Mouse (Mus musculus) lung, postnatal 0 days (tissue): ENCODE measurements around the gene 1700028P14Rik. TPM values are rescaled to one million over a fixed set of nuclear protein-coding genes. Genes with fewer than 3 reads are reported as not detected.
A peak's percentile ranks its signal among the peaks of the same experiment; 100 is the strongest.

Experiments
- ATAC-seq: fragments of 200-750 bp; cut with Nextera tagmentation; 2 replicates; pipeline ENCODE4 v1.8.0; 2017; ENCODE audit warnings: moderate library complexity
- DNase-seq: peaks from one replicate; pipeline ENCODE4 v3.0.0-alpha.2; 2016; ENCODE audit warnings: low spot score
- H3K27ac ChIP-seq: fragments of 300-500 bp; sonication (generic); 2 replicates; pipeline ENCODE4 v1.5.1; 2014; ENCODE audit warnings: antibody characterized with exemption, mild to moderate bottlenecking, low read length, mixed read lengths
- H3K27me3 ChIP-seq: fragments of 300-500 bp; sonication (generic); replicated peaks from 2 replicates; pipeline ENCODE4 v1.6.1; 2014; ENCODE audit warnings: low read length, mixed read lengths; ENCODE audit not compliant: insufficient read depth
- H3K36me3 ChIP-seq: fragments of 300-500 bp; sonication (generic); 2 replicates; pipeline ENCODE4 v1.6.1; 2014; ENCODE audit warnings: low read length, mixed read lengths; ENCODE audit not compliant: insufficient read depth
- H3K4me1 ChIP-seq: fragments of 300-500 bp; sonication (generic); 2 replicates; pipeline ENCODE4 v1.6.1; 2014; ENCODE audit warnings: antibody characterized with exemption, low read depth, low read length, mixed read lengths; ENCODE audit not compliant: insufficient read depth
- H3K4me2 ChIP-seq: fragments of 300-500 bp; sonication (generic); replicated peaks from 2 replicates; pipeline ENCODE4 v1.6.1; 2014; ENCODE audit warnings: low read depth, mild to moderate bottlenecking, low read length, moderate library complexity, mixed read lengths
- H3K4me3 ChIP-seq: fragments of 300-500 bp; sonication (generic); 2 replicates; pipeline ENCODE4 v1.5.1; 2014; ENCODE audit warnings: low read depth, low read length
- H3K9ac ChIP-seq: fragments of 300-500 bp; sonication (generic); replicated peaks from 2 replicates; pipeline ENCODE4 v1.6.1; 2014; ENCODE audit warnings: low read depth, mild to moderate bottlenecking
- H3K9me3 ChIP-seq: fragments of 300-500 bp; sonication (generic); 2 replicates; pipeline ENCODE4 v1.6.1; 2016; ENCODE audit warnings: low read length, mixed read lengths
- CTCF ChIP-seq: IDR thresholded peaks from 2 replicates; pipeline ENCODE4 v1.5.1; 2016; ENCODE audit warnings: antibody characterized with exemption, mild to moderate bottlenecking
- EP300 ChIP-seq: IDR thresholded peaks from 2 replicates; pipeline ENCODE4 v1.6.1; 2016; ENCODE audit warnings: antibody characterized with exemption, mild to moderate bottlenecking, control low read depth
- WGBS: fragments of 180-500 bp; shearing (Covaris S2); extraction: QIAGEN DNeasy Blood & Tissue Kit; methylation state at CpG from one replicate; pipeline ENCODE4 v1.1.7; 2014; 5-methylcytosine and 5-hydroxymethylcytosine counted together
- polyA plus RNA-seq: library from polyadenylated mRNA; unstranded; fragments of >200 nt; fragmentation: Nextera tagmentation; extraction: Ambion mirVana; gene quantifications from 2 replicates; pipeline ENCODE4 v1.2.1, GENCODE M21; 2015

1700028P14Rik gene
- polyA plus RNA-seq, 1 experiment from 2014 or later = 4.3 TPM

GRCm38 (mm10) chr19:23658350-23658749 is 5.7 kb upstream of the 1700028P14Rik start:
- WGBS = 78% methylated on average over 4 of the region's 4 CpGs
- DNase-seq (no peak), ATAC-seq (no peak)
- Histone ChIP-seq H3K27ac (no peak overlapping the region), H3K9ac (no peak overlapping the region), H3K4me2 (no peak overlapping the region), H3K27me3 (no peaks in the 10 kb centered on the region), H3K4me1 (no peaks in the 10 kb centered on the region), H3K36me3 (no peaks in the 10 kb centered on the region), H3K9me3 (no peaks in the 10 kb centered on the region), H3K4me3 (no peak overlapping the region)
- no peak for TF ChIP-seq CTCF
- no peak for TF ChIP-seq EP300

DNA sequence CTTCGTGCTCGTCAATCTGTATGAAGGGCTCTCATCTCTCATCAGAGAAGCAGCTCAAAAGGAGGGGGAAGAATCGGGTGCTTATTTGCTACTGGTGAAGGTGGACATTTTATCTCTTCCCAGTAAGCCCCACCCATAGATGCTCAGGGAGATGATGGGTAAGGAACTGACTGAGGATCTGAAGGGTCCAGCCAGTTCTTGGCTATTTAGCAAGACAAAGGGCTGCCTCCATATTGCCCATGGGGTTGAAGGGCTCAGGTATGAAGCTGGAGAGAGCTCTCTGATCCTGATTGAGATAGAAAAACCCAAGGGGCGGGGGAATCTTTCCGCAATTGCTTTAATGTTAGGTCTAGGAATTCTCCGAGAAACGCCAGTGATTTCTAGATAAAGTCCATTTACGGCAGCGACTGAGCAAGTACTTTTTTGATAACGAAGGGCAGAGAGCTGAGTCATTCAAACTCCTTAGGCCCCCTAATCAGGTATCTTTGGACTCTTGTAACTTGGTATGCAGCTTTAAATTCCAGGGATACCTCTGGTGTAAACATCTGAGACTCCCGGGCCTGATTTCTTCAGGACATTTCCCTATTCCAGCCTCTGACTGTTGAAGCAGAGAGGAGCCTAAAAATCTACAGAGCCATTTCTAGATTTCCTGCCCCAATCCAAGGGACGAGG is 4.8 kb upstream of the 1700028P14Rik start:
- TF ChIP-seq EP300 (peak; percentile 62; the same call in 1 of the 2 replicates), CTCF (no peak)
- ATAC-seq (peak; percentile 48; the same call in 1 of the 2 replicates), DNase-seq (peak; percentile 14)
- Histone ChIP-seq H3K4me3 (no peak overlapping the region), H3K27me3 (no peaks in the 10 kb centered on the region), H3K9me3 (no peaks in the 10 kb centered on the region), H3K4me2 (no peak overlapping the region), H3K9ac (no peak overlapping the region), H3K27ac (no peak overlapping the region), H3K4me1 (no peaks in the 10 kb centered on the region), H3K36me3 (no peaks in the 10 kb centered on the region)
- 32% methylated on average over 12 of the region's 12 CpGs for WGBS

GRCm38 (mm10) chr19:23653154-23653553 is 542 bp upstream of the 1700028P14Rik start:
- DNase-seq = no peak
- H3K27me3 ChIP-seq = no peaks in the 10 kb centered on the region
- no peaks in the 10 kb centered on the region for H3K36me3 ChIP-seq
- H3K27ac ChIP-seq = no peak overlapping the region
- no peak overlapping the region for H3K4me3 ChIP-seq
- 87% methylated on average over 5 of the region's 5 CpGs for WGBS
- TF ChIP-seq EP300 = no peak
- no peak for TF ChIP-seq CTCF
- no peak for ATAC-seq
- H3K9ac ChIP-seq = no peak overlapping the region
- no peaks in the 10 kb centered on the region for H3K9me3 ChIP-seq
- H3K4me2 ChIP-seq = no peak overlapping the region
- H3K4me1 ChIP-seq = no peaks in the 10 kb centered on the region

DNA sequence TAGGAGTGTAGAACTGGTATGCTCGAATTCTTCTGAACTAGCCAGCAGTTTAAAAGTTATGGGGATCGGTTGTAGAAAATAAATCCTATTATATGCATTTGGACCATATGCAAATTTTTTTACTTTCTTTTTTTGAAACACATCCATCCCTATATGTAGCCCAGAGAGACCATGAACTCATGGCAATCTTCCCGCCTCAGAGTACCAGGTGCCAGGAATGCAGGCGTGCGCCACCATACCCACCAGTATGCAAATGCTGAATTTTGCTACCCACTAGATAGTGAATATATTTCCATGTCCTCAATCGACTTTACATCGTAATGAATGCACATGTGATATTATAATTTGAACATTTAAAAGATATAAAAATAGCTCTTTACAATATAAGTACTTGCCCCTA is 5.3 kb downstream of the 1700028P14Rik start:
- DNase-seq (no peak), ATAC-seq (no peak)
- H3K9me3 ChIP-seq = no peaks in the 10 kb centered on the region
- no peak for TF ChIP-seq EP300
- TF ChIP-seq CTCF = no peak
- no peak overlapping the region for H3K27ac ChIP-seq
- no peak overlapping the region for H3K4me2 ChIP-seq
- no peak overlapping the region for H3K9ac ChIP-seq
- H3K36me3 ChIP-seq = no peaks in the 10 kb centered on the region
- H3K27me3 ChIP-seq = no peaks in the 10 kb centered on the region
- 95% methylated on average over 7 of the region's 7 CpGs for WGBS
- H3K4me1 ChIP-seq = no peaks in the 10 kb centered on the region
- H3K4me3 ChIP-seq = no peak overlapping the region

DNA sequence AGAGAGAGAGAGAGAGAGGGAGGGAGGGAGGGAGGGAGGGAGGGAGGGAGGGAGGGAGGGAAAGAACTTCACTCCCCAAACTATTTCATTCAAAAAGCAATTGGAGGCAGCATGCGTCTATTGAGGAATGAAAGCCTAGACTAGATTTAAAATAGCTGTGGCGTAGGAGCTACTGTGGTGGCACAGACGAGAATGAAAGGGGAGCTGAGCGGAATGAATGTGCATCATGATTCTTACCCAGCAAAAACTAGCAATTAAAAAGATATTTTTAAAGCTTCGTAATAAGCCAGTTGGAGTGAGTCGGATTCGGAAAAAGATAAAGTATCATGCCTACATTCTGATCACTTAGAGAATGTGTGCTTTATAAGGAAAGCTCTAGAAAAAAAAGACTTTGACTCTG is 7.3 kb downstream of the 1700028P14Rik start:
- Histone ChIP-seq H3K4me2 (no peak overlapping the region), H3K36me3 (no peaks in the 10 kb centered on the region), H3K9me3 (no peaks in the 10 kb centered on the region), H3K9ac (no peak overlapping the region), H3K4me1 (no peaks in the 10 kb centered on the region), H3K27me3 (no peaks in the 10 kb centered on the region), H3K27ac (no peak overlapping the region), H3K4me3 (no peak overlapping the region)
- TF ChIP-seq CTCF = no peak
- 78% methylated on average over 7 of the region's 7 CpGs for WGBS
- ATAC-seq (no peak), DNase-seq (no peak)

- WGBS = 85% methylated on average over 5 of the region's 5 CpGs
Measured at GRCm38 (mm10) chr19:23643819-23644218, 8.8 kb downstream of the 1700028P14Rik start.

GRCm38 (mm10) chr19:23636786-23637185 is 15.8 kb downstream of the 1700028P14Rik start:
- DNase-seq (no peak), ATAC-seq (no peak)
- TF ChIP-seq EP300 = no peak
- TF ChIP-seq CTCF = no peak
- Histone ChIP-seq H3K36me3 (no peaks in the 10 kb centered on the region), H3K27ac (no peak overlapping the region), H3K4me1 (no peaks in the 10 kb centered on the region), H3K9me3 (no peaks in the 10 kb centered on the region), H3K27me3 (no peaks in the 10 kb centered on the region), H3K4me3 (no peak overlapping the region), H3K9ac (no peak overlapping the region), H3K4me2 (no peak overlapping the region)
- 74% methylated on average over 5 of the region's 5 CpGs for WGBS

More at GRCm38 (mm10) chr19:23643819-23644218, 8.8 kb downstream of the 1700028P14Rik start:
- ATAC-seq (no peak), DNase-seq (no peak)
- Histone ChIP-seq H3K9ac (no peak overlapping the region), H3K27me3 (no peaks in the 10 kb centered on the region), H3K4me1 (no peaks in the 10 kb centered on the region), H3K4me3 (no peak overlapping the region), H3K4me2 (no peak overlapping the region), H3K27ac (no peak overlapping the region), H3K36me3 (no peaks in the 10 kb centered on the region), H3K9me3 (no peaks in the 10 kb centered on the region)
- TF ChIP-seq CTCF (no peak), EP300 (no peak)
